Mouse (Mus musculus): Measurements from ENCODE around the gene Crat.

DNA sequence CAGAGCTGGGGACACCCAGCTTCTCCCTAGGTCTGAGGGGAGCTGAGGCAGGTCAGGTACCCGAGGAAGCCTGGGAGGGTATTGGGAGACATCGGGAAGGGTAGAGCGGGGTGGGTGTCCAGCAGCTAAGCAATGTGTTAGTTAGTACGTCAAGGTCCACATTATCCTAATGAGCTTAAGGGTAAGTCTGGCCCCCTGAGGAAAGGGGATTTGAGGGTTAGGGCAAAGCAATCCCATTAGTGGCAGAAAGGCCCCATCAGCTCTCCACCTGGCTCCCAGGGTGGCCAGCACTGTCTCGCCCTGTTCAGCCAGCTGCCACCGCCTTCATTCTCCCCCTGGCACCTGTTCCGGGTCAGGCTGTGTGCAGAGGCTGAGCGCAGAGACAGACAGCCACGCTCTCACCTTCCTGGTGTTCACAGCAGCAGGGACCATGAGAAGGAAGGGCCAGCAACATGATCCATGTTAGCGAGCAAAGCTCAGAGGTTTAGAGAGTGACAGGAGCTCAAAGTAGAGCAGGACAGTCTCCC is 17.6 kb downstream of the Crat start:
- no peak for TF ChIP-seq POLR2A (IDR thresholded peaks at IDR 0.05; ENCODE audit: extremely low read depth, insufficient read depth, low read length)
- TF ChIP-seq CTCF (IDR thresholded peaks at IDR 0.05; ENCODE audit: low read depth, low read length) = no peak
